Mouse (Mus musculus) limb, embryonic 14.5 days (tissue): ENCODE data around the gene Zfyve9. TPM values are rescaled to one million over a fixed set of nuclear protein-coding genes. Genes with fewer than 3 reads are reported as not detected.

Experiments
- ATAC-seq: fragments of 200-750 bp; cut with Nextera tagmentation; 2 replicates; pipeline ENCODE4 v1.8.0; 2017; ENCODE audit warnings: low read depth, moderate number of reproducible peaks, moderate TSS enrichment; ENCODE audit not compliant: low FRiP score
- DNase-seq: peaks from one replicate; pipeline ENCODE4 v3.0.0-alpha.2; 2015; ENCODE audit warnings: low spot score
- H3K27ac ChIP-seq: fragments of 300-500 bp; sonication (generic); replicated peaks from 2 replicates; pipeline ENCODE4 v1.5.1; 2014; ENCODE audit warnings: low read depth, mild to moderate bottlenecking, low read length, moderate library complexity, mixed read lengths
- H3K27me3 ChIP-seq: fragments of 300-500 bp; sonication (generic); 2 replicates; pipeline ENCODE4 v1.6.1; 2014; ENCODE audit warnings: low read length, mixed read lengths; ENCODE audit not compliant: control insufficient read depth, insufficient read depth
- H3K36me3 ChIP-seq: fragments of 300-500 bp; sonication (generic); 2 replicates; pipeline ENCODE4 v1.6.1; 2014; ENCODE audit warnings: mild to moderate bottlenecking, low read length, moderate library complexity, mixed read lengths; ENCODE audit not compliant: control insufficient read depth, insufficient read depth
- H3K4me1 ChIP-seq: fragments of 300-500 bp; sonication (generic); 2 replicates; pipeline ENCODE4 v1.6.1; 2014; ENCODE audit warnings: antibody characterized with exemption, low read length, mixed read lengths; ENCODE audit not compliant: control insufficient read depth, insufficient read depth
- H3K4me2 ChIP-seq: fragments of 300-500 bp; sonication (generic); replicated peaks from 2 replicates; pipeline ENCODE4 v1.6.1; 2014; ENCODE audit warnings: low read depth, mild to moderate bottlenecking, low read length, moderate library complexity; ENCODE audit not compliant: severe bottlenecking
- H3K4me3 ChIP-seq: fragments of 300-500 bp; sonication (generic); replicated peaks from 2 replicates; pipeline ENCODE4 v1.5.1; 2014; ENCODE audit warnings: low read length
- H3K9ac ChIP-seq: fragments of 300-500 bp; sonication (generic); 2 replicates; pipeline ENCODE4 v1.6.1; 2014; ENCODE audit warnings: mild to moderate bottlenecking, low read depth, low read length, moderate library complexity; ENCODE audit not compliant: severe bottlenecking
- H3K9me3 ChIP-seq: fragments of 300-500 bp; sonication (generic); 2 replicates; pipeline ENCODE4 v1.6.1; 2016; ENCODE audit warnings: low read length; ENCODE audit not compliant: control insufficient read depth
- POLR2A ChIP-seq: fragments of 200-500 bp; IDR thresholded peaks from 2 replicates; pipeline ENCODE4 v1.8.0; 2012; ENCODE audit warnings: inconsistent platforms, mild to moderate bottlenecking, moderate library complexity, borderline replicate concordance; ENCODE audit not compliant: insufficient read depth, insufficient read length; ENCODE audit errors: extremely low read depth
- WGBS: fragments of 180-500 bp; shearing (Covaris S2); extraction: QIAGEN DNeasy Blood & Tissue Kit; methylation state at CpG from one replicate; pipeline ENCODE4 v1.1.7; 2014; 5-methylcytosine and 5-hydroxymethylcytosine counted together
- polyA plus RNA-seq, 2 experiments: library from polyadenylated mRNA; depleted of rRNA in 1 of 2; stranded (reverse) in 1 of 2; unstranded in 1 of 2; fragments of >200 nt; fragmentation: Nextera tagmentation in 1 of 2; extraction: Ambion mirVana in 1 of 2; gene quantifications; 2 replicates each; pipeline versions ENCODE4 v1.2.1 to v1.2.3; 2012 to 2014

Gene Zfyve9
- polyA plus RNA-seq, 2 experiments, result 5.8 to 9.6 TPM

GRCm38 (mm10) chr4:108618586-108618985 is 162.0 kb downstream of the Zfyve9 start:
- H3K36me3 ChIP-seq, result 0 out of 2 replicates have a peak, but pooled peaks cover 2% of the 10 kb centered on the region
- TF ChIP-seq POLR2A, result no peak
- no peak for ATAC-seq
- peak overlapping the region; percentile 87; the same call in 1 of the 2 replicates for H3K9ac ChIP-seq
- H3K4me3 ChIP-seq, result peak overlapping the region; percentile 74; the same call in 1 of the 2 replicates
- H3K27ac ChIP-seq, result peak overlapping the region; percentile 92; the same call in 1 of the 2 replicates
- no peaks in the 10 kb centered on the region for H3K9me3 ChIP-seq
- H3K27me3 ChIP-seq, result no peaks in the 10 kb centered on the region
- WGBS, result 65% methylated on average over 4 of the region's 4 CpGs
- H3K4me2 ChIP-seq, result peak overlapping the region; percentile 83
- DNase-seq, result no peak
- H3K4me1 ChIP-seq, result peaks cover 12% of the 10 kb centered on the region

GRCm38 (mm10) chr4:108610935-108611334 is 169.7 kb downstream of the Zfyve9 start:
- peaks cover 17% of the 10 kb centered on the region for H3K36me3 ChIP-seq
- no peak for DNase-seq
- no peaks in the 10 kb centered on the region for H3K4me1 ChIP-seq
- H3K27ac ChIP-seq, result no peak overlapping the region
- H3K27me3 ChIP-seq, result no peaks in the 10 kb centered on the region
- ATAC-seq, result no peak
- no peaks in the 10 kb centered on the region for H3K9me3 ChIP-seq
- no peak for TF ChIP-seq POLR2A
- 88% methylated on average over 5 of the region's 5 CpGs for whole genome bisulfite sequencing
- H3K4me3 ChIP-seq, result no peak overlapping the region
- no peak overlapping the region for H3K9ac ChIP-seq
- H3K4me2 ChIP-seq, result no peak overlapping the region

GRCm38 (mm10) chr4:108608651-108609050 is 171.9 kb downstream of the Zfyve9 start:
- Histone ChIP-seq H3K4me1 (no peaks in the 10 kb centered on the region), H3K36me3 (peaks cover 37% of the 10 kb centered on the region), H3K4me2 (no peak overlapping the region), H3K9ac (no peak overlapping the region), H3K9me3 (no peaks in the 10 kb centered on the region), H3K27ac (no peak overlapping the region), H3K27me3 (no peaks in the 10 kb centered on the region), H3K4me3 (no peak overlapping the region)
- ATAC-seq (no peak), DNase-seq (no peak)
- no peak for TF ChIP-seq POLR2A
- 87% methylated on average over 3 of the region's 3 CpGs for WGBS

DNA sequence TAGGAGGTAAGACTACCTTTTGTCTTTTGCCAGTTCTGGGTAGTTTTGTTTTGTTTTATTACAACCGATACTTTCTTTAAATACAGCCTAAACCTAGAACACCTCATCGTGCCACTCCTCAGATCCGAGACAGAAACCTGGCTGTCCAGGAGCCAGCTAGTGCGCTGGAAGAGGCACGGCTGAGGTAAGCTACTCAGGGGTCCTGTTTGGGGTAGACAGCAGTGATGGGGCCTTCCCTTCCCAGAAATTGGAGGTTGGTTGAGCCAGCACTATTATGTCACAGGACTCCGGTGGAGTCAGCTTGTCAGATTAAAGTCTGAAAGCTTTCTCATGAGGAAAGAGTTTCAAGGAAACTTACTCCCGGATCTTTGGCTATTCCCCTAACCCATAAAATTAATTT is 178.7 kb downstream of the Zfyve9 start:
- no peak for TF ChIP-seq POLR2A
- no peak for DNase-seq
- Histone ChIP-seq H3K4me1 (no peaks in the 10 kb centered on the region), H3K9me3 (no peaks in the 10 kb centered on the region), H3K9ac (no peak overlapping the region), H3K36me3 (peaks cover 52% of the 10 kb centered on the region), H3K4me2 (no peak overlapping the region), H3K4me3 (no peak overlapping the region), H3K27ac (no peak overlapping the region), H3K27me3 (no peaks in the 10 kb centered on the region)
- 94% methylated on average over 7 of the region's 7 CpGs for WGBS
- no peak for ATAC-seq

DNA sequence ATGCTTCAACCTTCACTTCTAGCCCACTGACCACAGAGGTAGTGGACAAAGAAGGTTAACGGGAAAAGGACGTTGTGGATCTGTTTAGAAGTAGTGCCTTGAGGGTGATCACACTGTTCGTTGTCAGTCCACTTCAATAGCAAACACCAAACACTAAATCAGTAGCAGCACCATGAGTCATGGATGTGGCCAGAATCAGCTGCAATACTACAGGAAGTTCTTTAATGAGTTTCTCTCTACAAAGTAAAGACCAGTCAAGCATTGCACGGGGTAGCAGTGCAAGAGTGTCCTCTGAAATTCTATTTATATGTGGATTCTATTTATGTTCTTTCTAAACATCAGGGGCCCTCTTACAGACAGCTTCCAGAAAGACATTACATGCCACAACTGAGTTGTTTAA is 182.3 kb downstream of the Zfyve9 start:
- no peak overlapping the region for H3K4me2 ChIP-seq
- DNase-seq, result no peak
- no peaks in the 10 kb centered on the region for H3K9me3 ChIP-seq
- peaks cover 30% of the 10 kb centered on the region for H3K36me3 ChIP-seq
- 86% methylated on average over 4 of the region's 4 CpGs for WGBS
- TF ChIP-seq POLR2A, result no peak
- no peak overlapping the region for H3K4me3 ChIP-seq
- no peak for ATAC-seq
- no peak overlapping the region for H3K9ac ChIP-seq
- H3K4me1 ChIP-seq, result no peaks in the 10 kb centered on the region
- no peaks in the 10 kb centered on the region for H3K27me3 ChIP-seq
- H3K27ac ChIP-seq, result no peak overlapping the region

DNA sequence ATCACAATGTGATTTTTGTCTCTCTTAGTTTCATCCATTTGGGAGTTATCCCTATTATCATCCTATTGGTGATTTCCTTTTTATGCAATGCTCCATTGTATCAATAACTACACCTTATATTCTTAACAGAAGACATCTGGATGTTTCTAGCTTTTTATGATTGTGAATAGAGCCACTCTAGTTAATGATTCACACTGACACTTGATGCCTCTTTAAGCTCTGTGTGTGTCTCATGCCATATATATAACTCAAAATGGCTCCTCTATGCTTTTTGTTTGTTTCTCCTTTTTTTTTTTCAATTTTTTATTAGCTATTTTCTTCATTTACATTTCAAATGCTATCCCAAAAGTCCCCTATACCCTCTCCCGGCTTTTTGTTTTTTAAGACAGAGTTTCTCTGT is 184.8 kb downstream of the Zfyve9 start:
- H3K4me3 ChIP-seq, result no peak overlapping the region
- H3K9ac ChIP-seq, result no peak overlapping the region
- H3K4me2 ChIP-seq, result no peak overlapping the region
- ATAC-seq (no peak), DNase-seq (no peak)
- TF ChIP-seq POLR2A, result no peak
- 78% methylated on average over 1 of the region's 1 CpGs for WGBS
- H3K4me1 ChIP-seq, result no peaks in the 10 kb centered on the region
- H3K9me3 ChIP-seq, result no peaks in the 10 kb centered on the region
- no peak overlapping the region for H3K27ac ChIP-seq
- peaks cover 18% of the 10 kb centered on the region for H3K36me3 ChIP-seq
- H3K27me3 ChIP-seq, result no peaks in the 10 kb centered on the region
